Mouse (Mus musculus) olfactory bulb, adult 2 months (tissue): ENCODE data around the gene Gpr62.

ENCODE experiments used
- CTCF ChIP-seq: fragments of 200-500 bp; IDR thresholded peaks from 2 replicates; pipeline ENCODE4 v1.5.1; 2012; ENCODE audit warnings: low read depth, mild to moderate bottlenecking, low read length, moderate library complexity; ENCODE audit not compliant: insufficient read depth
- POLR2A ChIP-seq: fragments of 200-500 bp; IDR thresholded peaks from 2 replicates; pipeline ENCODE4 v1.6.1; 2012; ENCODE audit warnings: mild to moderate bottlenecking, low read depth, low read length, moderate library complexity; ENCODE audit not compliant: insufficient read depth

GRCm38 (mm10) chr9:106480541-106480940 lies 14.8 kb upstream of the Gpr62 start:
- no peak for TF ChIP-seq CTCF
- no peak for TF ChIP-seq POLR2A
